Mouse (Mus musculus) spleen, postnatal 14 days (tissue): Measurements from ENCODE around the gene Poc1a.

ENCODE experiments used
- DNase-seq, 2 experiments: peaks; one replicate each; pipeline ENCODE4 v3.0.0; 2021 to 2022; ENCODE audit warnings: low spot score in 2 of 2

Poc1a gene

GRCm38 (mm10) chr9:106368112-106368717 is 87.4 kb downstream of the Poc1a start, which contains the start of gene Dusp7:
TSS of gene Dusp7 (plus strand) at chr9:106368632.
- peak; percentile 48 to 55 for DNase-seq

GRCm38 (mm10) chr9:106368831-106369501 is 88.1 kb downstream of the Poc1a start:
- peak in 1 of 2 experiments; percentile 43 for DNase-seq

GRCm38 (mm10) chr9:106369801-106370485 is 89.1 kb downstream of the Poc1a start:
- DNase-seq = no peak

- no peak for DNase-seq
Observed at GRCm38 (mm10) chr9:106370620-106371383, 89.9 kb downstream of the Poc1a start.

- DNase-seq = no peak
Observed at GRCm38 (mm10) chr9:106371384-106371671, 90.5 kb downstream of the Poc1a start.

GRCm38 (mm10) chr9:106371776-106372175 is 90.9 kb downstream of the Poc1a start:
- peak; percentile 57 to 62 for DNase-seq

- DNase-seq = no peak
Observed at GRCm38 (mm10) chr9:106372431-106373412, 91.9 kb downstream of the Poc1a start.

- no peak for DNase-seq
Observed at GRCm38 (mm10) chr9:106373973-106374372, 93.1 kb downstream of the Poc1a start.

GRCm38 (mm10) chr9:106377247-106377646 is 96.4 kb downstream of the Poc1a start:
- DNase-seq = no peak

GRCm38 (mm10) chr9:106378045-106378444 is 97.2 kb downstream of the Poc1a start:
- DNase-seq = no peak

GRCm38 (mm10) chr9:106378753-106379152 is 97.9 kb downstream of the Poc1a start:
- DNase-seq = no peak

- DNase-seq = no peak
Observed at GRCm38 (mm10) chr9:106386181-106386864, 105.5 kb downstream of the Poc1a start.

GRCm38 (mm10) chr9:106392828-106393527 is 112.1 kb downstream of the Poc1a start:
- DNase-seq = no peak

- DNase-seq = no peak
Observed at GRCm38 (mm10) chr9:106393548-106393947, 112.7 kb downstream of the Poc1a start.

- no peak for DNase-seq
Observed at GRCm38 (mm10) chr9:106394649-106395602, 114.1 kb downstream of the Poc1a start.

- no peak for DNase-seq
Observed at GRCm38 (mm10) chr9:106397733-106398132, 116.9 kb downstream of the Poc1a start.

GRCm38 (mm10) chr9:106398667-106399311 is 117.9 kb downstream of the Poc1a start:
- peak in 1 of 2 experiments; percentile 28 for DNase-seq

- no peak for DNase-seq
Observed at GRCm38 (mm10) chr9:106399808-106400207, 118.9 kb downstream of the Poc1a start.
